Mouse (Mus musculus): ENCODE measurements around the gene Grk3. TPM values are rescaled to one million over a fixed set of nuclear protein-coding genes. Genes with fewer than 3 reads are reported as not detected.

The Grk3 gene
- polyA plus RNA-seq, 1 experiment from 2014 or later = 14.1 TPM

- no peaks in the 10 kb centered on the region for H3K4me1 ChIP-seq (replicated peaks)
- H3K27ac ChIP-seq (ENCODE audit: poor library complexity, severe bottlenecking) = no peak overlapping the region
- WGBS = 73% methylated on average over 5 of the region's 5 CpGs
- ATAC-seq (ENCODE audit: insufficient number of reproducible peaks, low FRiP score) = no peak
- no peaks in the 10 kb centered on the region for H3K9me3 ChIP-seq (replicated peaks)
- H3K27me3 ChIP-seq (replicated peaks) = no peaks in the 10 kb centered on the region
- H3K4me3 ChIP-seq = no peak overlapping the region
- no peak overlapping the region for H3K9ac ChIP-seq
- no peak overlapping the region for H3K4me2 ChIP-seq
- H3K36me3 ChIP-seq = peaks cover 68% of the 10 kb centered on the region
Measured at GRCm38 (mm10) chr5:112868620-112869019, 147.0 kb downstream of the Grk3 start.

DNA sequence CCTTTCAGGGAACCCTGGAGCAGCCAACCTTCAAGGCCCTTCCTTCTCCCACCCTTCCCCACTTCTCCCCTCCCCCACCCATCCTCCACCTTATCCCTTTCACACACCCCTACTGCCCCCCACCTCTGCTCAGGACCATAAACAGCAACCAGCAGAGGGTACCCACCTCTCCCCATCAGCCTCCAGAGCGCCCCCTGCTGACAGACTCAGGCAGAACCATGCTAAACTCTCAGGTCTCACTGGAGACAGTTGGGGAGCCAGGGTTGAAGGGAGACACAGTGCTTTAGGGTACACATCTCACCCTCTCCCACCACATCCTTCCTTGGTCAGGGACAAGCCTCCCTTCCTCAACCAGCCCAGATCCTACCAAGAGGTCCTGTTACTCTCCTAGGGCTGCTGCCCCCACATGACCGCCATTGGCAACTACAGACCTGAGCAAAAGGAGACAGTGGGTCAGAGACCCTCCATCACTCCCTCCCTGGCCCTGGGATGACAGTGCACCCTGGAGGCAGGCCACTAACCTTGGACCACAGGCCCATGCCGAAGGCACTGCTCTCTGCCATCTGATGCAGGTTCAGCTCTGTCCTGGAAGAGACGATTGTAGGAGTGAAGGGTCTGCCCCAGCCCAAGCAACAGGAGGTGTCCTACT lies 150.7 kb downstream of the Grk3 start:
- Histone ChIP-seq H3K4me1 (replicated peaks) (no peaks in the 10 kb centered on the region), H3K9me3 (replicated peaks) (no peaks in the 10 kb centered on the region), H3K4me3 (no peak overlapping the region), H3K27ac (ENCODE audit: poor library complexity, severe bottlenecking) (no peak overlapping the region), H3K4me2 (no peak overlapping the region), H3K27me3 (replicated peaks) (no peaks in the 10 kb centered on the region), H3K36me3 (peaks cover 71% of the 10 kb centered on the region), H3K9ac (no peak overlapping the region)
- 54% methylated on average over 4 of the region's 4 CpGs for WGBS
- ATAC-seq (ENCODE audit: insufficient number of reproducible peaks, low FRiP score) = peak; percentile 29

Other genes with a start within 250 kb of the Grk3 start
- 34.7 and 39.8 TPM in 2 replicates for gene Myo18b, start 119.4 kb downstream of the Grk3 start, polyA plus RNA-seq (2016; fragmentation: Nextera tagmentation; extraction: Ambion mirVana)
- gene Crybb2, start 54.3 kb upstream of the Grk3 start, polyA plus RNA-seq (2016; fragmentation: Nextera tagmentation; extraction: Ambion mirVana) = not detected in 2 replicates
- gene Crybb3, start 65.8 kb upstream of the Grk3 start, polyA plus RNA-seq (2016; fragmentation: Nextera tagmentation; extraction: Ambion mirVana) = 1.4 and 1.5 TPM in 2 replicates
- gene 2900026A02Rik, start 205.4 kb upstream of the Grk3 start, polyA plus RNA-seq (2016; fragmentation: Nextera tagmentation; extraction: Ambion mirVana) = 20.0 and 22.8 TPM in 2 replicates
- gene Tmem211, start 211.1 kb upstream of the Grk3 start, polyA plus RNA-seq (2016; fragmentation: Nextera tagmentation; extraction: Ambion mirVana) = not detected in 2 replicates

Measured in heart, embryonic 12.5 days (tissue).